Mouse (Mus musculus): ENCODE results near the gene Pla1a.

Gene Pla1a

DNA sequence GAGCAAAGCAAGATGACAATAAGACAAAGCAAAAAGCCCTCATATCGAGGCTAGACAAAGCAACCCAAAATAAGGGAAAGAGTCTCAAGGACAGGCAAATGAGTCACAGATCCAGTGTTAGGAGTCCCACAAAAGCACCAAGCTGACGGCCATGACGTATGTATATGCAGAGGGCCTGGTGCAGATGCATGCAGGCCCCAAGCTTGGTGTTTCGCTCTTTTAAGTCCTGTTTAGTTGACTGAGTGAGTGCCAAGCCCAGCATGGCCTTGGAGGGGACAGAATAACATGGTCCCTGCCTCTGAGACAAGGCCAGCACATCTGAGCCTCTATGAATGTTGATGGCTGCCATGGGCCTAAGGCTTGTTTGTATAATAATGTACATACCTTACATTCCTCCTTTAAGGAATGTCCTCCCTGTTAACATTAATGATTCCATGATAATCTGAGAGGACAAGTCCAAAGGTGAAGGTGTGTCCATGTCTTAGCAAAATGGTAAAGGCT is 1.4 kb upstream of the Pla1a start:
- DNase-seq (ENCODE audit: low read depth, low spot score) = no peak

DNA sequence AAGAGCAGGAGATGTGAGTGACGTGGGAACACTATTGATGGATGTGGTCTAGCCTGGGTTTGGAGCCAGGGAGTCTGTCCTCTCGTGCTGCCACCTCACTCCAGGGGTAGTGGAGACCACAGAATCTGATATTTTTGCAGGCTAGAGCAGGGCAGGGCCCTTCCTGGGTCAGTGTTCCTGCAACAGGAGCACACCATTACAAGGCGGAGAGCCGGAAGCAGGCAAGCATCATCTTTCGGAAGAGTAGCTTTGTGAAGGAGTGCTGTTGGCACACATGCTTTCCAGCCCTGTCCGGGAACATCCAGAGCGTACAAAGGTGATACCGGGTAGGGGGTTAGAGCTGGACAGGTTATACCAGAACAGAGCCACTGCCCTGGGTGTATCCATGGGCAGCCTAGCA is 569 bp upstream of the Pla1a start:
- no peak for DNase-seq (ENCODE audit: low read depth, low spot score)

DNA sequence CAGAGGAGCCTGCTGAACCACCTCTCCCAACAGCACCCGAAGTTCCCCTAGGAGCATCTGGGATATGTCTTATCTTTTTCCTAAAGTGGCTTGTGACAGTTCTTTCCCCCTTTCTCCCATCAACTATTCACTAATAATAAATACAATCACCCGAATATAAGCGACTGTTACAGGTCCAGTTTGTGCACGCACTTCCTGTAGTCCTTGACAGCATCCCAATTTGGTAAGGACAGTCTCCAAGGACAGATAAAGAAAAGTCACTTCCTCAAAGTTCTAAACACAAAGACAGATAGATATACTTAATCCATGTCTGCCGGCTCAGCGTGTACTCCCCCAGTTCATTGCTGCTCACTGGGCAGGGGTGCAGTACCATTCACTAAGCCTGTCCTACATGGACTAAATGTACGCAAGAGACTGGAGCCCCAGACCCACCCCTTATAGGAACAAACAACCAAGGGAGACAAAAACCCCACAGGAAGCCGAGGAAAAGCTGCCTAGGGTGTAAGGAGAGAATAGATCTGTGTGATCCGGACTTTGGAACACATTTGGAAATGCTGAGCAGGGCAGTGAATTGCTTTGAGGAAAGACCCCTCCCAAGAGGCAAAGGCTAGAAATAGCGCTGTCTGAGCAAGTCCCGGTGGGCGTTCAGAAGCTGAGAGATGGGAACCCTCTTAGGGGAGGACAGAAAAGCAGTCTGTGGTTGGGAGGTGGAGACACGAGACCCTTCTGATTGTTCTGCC is 1.3 kb downstream of the Pla1a start:
- DNase-seq (ENCODE audit: low read depth, low spot score) = no peak

DNA sequence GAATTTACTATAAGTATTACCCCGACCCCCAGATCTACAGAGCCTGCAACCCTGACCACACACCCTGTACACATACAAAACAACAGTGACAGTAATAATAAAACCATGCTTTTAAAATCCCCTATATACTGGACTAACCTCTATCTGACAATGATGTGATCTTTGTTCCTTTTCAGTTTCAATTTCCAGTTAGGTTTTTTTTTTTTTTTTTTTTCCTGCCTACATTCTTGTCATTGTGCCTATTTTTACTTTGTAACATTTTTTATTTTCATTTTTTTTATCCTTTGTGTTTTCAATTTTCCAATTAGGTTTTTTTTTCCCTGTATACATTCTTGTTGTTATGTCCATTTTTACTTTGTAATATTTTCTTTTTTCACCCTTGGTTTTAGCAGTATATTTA is 7.1 kb downstream of the Pla1a start:
- DNase-seq (ENCODE audit: low read depth, low spot score) = no peak

DNA sequence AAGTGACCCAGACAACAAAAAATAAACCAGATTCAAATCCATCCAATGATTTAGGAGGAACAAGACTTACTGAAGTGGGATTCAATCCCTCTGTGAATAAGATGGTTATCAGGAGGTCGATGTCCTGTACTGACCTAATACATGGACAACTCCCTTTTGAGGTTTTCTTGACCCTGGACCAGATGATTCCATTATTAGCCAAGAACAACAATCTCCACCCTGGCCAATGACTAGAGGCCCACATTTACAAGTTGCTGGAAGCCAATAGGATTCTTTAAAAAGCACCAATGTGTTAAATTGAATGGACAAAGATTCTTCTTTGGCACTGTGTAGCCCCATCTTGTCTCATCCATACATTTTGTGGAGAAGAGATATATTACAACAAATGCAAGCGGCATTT is 7.6 kb downstream of the Pla1a start:
- no peak for DNase-seq (ENCODE audit: low read depth, low spot score)

DNA sequence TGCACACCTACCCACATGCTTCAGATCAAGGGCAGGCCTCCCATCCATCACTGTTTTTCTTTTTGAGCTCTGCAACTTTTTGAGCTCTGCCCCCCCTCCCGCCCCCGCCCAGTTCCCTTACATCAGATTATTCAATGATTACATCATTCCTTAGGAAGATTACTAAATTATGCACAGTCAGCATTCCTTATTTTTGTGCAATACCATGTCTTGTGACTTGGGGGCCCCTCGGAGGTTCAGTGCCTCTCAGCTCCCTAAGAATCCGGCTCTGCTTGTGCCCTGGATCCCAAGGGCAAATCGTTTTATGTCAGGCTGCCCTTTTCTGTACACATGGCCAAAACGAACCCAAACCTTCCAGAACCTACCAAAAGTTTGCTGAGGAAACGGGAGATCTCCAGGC is 18.0 kb downstream of the Pla1a start:
- no peak for DNase-seq (ENCODE audit: low read depth, low spot score)

DNA sequence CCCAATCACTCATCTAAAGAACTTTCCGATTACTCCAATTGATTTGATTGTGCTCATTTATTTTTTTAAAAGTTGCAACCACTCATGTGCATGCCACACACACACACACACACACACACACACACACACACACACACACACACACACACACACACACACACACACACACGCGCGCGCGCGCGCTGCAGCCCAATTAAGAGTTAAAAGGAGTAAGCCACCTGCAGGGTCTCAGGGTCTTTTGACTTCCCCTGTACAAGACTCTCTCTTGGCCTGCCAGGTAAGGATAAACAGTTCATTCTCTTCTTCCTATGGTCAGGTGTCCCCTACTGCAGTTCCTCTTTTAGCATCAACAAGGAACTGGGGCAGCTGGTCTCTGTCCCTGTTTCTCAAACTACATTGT is 24.5 kb downstream of the Pla1a start:
- DNase-seq (ENCODE audit: low read depth, low spot score) = no peak

DNA sequence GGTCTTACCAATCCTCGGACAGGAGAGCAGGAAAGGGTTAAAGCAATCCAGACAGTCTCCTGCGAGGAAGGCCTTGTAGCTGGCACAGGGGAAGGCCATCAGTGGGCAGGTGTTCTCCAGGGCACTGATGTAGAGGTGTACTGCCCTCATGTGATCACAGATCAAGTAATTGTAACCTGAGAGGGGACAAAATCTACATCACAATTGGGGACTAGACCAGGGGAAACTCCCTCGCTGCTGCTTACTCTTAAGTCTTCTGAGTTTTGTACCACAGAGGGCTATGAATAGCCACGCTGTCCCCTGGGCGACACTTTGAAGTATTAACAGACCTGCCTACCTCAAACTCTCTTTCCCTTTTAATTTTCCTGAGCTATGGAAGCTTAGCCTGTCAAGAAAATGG is 25.4 kb downstream of the Pla1a start:
- DNase-seq (ENCODE audit: low read depth, low spot score) = no peak

DNA sequence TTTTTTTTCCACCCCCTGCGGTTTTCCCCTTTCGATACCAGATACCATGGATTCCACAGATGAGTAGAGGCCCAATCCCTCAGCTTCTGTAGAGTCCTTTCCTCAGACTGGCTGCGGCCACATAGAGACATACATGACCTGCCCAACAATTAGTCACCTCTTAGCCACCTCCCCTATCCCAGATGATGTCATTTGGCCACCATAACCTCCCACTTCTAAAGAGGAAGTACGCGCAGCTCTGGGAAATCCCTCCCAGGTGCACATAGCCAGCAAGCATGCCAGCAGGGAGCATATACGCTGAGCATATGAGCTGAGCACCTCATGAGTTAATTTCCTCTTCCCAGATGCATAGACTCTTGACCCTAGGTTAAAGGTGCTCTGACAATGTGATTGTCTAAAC is 26.2 kb downstream of the Pla1a start:
- DNase-seq (ENCODE audit: low read depth, low spot score) = no peak

DNA sequence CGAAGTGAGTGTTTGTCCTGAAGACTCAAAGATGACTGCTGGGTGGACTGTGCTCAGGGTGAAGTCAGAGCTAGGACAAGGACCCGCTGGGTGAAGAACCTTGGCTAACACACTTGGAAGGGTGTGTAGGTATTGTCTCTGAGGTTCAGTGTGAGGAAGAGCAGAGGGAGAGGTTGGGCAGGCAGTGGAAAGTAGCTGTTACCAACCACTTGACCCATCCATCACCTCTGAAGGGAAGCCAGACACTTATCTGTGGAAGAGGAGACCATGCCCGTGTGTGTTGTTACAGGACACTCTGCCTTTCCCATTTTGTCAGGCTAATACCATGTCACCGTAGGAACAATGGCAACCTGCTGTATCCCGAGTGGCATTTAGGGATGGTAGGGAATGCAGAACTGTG is 26.7 kb downstream of the Pla1a start:
- no peak for DNase-seq (ENCODE audit: low read depth, low spot score)

DNA sequence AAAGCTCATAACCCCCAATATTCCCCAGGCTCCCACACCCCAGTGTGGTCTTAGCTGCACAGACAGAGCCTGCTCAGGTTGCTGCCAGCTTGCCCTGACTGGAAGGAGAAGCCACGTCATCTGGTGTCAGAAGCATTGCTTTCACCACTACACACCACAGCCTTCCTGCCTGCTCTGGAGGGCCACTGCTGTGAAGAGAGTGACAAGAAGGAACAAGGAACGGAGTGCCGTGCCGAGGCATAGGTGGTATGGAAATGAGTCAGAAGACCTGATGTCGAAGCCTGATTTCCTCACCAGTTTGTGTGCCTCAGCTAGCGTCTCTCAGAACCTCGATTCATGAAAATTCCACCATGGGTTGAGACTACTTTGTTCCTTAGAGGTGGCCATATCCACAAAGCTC is 29.3 kb downstream of the Pla1a start:
- no peak for DNase-seq (ENCODE audit: low read depth, low spot score)

DNA sequence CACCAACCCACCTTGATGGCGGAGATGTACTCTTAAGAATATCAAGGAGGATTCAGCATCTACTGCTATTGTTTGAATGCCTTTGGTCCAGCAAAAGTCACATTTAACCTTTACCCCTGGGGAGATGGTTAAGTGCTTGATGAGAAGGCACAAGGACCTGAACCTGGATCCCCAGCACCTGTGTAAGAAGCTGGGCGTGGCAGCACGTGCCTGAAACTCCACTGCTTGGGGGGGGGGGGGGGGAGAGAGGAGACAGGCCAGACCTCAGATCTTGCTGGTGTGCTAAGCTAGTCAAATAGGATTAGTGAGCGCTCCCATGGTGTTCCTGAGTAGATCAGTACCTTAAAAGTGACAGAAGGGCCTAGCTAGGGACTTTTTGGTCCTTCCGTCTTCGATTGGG is 31.5 kb downstream of the Pla1a start:
- DNase-seq (ENCODE audit: low read depth, low spot score) = no peak

DNA sequence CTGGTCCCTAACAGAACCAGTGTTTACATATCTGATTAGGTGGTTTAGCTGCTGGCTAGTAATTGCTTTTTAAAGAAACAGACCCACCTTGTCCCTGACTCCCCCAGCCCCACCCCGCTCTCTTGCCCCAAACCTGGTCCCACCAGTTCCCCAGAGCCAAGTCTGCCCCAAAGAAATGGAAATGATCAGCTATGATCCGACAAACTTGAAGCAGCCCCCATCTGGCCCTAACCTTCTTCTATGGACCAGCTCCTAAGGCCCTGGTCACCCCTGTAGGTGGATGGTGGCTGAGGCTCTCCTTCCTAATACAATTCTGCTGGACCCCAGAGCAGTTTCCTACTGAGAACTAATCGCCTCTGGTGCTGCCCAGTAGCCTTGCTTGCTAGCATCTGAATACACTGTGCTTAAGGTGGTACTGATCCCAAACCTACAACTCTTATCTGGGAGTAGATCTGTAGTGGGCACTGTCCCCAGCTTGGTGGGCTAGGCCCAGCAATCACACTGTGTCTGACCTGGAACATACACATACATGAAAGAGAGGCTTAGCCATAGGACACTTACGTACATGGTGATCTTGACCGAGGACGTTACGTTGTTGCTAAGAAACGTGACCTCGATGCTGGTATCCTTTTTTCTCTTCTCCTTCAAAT is 32.5 kb downstream of the Pla1a start:
- no peak for DNase-seq (ENCODE audit: low read depth, low spot score)

DNA sequence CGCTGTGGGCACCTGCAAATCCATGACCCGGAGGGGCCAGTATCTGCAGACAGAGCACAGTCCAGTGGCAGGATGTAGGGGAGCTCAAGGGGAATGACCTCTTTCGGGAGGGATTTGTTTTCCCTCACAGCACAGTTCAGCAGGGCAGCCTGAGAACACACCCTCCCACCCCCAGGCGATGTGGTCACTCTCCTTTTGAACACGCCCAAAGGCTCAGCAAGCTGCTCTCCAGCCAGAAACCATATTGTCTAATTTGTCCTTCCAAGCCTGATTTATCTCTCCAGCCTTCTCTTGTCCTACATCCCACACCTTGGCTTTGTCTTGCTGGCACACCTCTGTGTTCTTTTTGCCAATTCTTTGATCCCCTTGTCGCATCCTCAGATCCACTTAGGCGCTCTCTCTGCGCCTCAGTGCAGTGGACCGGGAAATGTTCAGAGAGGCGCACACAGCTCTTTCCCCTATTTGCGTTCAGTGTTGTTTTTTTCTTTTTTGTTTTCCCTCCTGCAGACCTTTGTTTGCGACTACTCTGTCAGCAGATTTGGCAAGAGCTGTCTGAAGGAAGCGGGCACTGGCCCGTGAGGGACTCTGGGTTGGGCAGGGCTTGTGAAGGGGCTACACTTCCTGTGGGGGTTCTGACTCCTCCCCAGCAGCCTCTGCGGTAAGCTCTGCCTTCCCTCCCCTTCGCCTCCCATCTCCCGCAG is 33.3 kb downstream of the Pla1a start:
- DNase-seq (ENCODE audit: low read depth, low spot score) = no peak

DNA sequence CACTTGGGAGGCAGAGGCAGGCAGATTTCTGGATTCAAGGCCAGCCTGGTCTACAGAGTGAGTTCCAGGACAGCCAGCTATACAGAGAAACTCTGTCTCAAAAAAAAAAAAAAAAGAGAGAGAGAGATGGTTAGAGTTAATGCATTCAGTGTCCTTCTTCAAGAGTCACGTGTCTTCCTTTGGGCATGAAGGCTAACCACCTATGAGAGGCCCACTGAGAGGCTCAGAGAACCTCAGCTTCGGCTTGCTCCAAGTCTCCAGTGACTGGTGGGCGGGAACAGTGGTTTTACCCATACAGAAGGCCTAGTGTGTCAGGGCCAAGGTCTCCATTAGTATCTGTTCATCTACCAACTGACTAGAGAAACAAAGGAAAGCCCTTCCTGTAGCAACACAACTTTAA is 33.9 kb downstream of the Pla1a start:
- DNase-seq (ENCODE audit: low read depth, low spot score) = no peak

DNA sequence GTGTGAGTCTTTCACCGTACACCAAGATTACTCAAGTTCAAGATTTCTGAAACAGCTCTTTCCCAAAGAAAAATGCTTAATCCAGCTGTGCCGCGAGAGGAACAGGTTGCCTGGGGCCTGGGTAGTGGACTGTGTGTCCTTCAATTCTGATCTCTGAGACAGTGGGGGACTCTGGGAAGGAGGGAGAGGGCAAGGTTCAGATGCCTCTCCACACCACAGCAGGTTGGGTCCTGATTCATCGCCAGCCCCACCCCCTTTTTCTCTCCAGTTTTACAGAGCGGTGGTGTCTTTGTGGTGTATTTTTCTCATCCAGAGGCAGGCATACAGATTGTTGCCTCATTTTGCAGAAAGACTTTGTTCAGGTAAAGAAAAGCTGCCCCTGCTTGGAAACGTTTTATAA is 34.7 kb downstream of the Pla1a start:
- DNase-seq (ENCODE audit: low read depth, low spot score) = no peak

DNA sequence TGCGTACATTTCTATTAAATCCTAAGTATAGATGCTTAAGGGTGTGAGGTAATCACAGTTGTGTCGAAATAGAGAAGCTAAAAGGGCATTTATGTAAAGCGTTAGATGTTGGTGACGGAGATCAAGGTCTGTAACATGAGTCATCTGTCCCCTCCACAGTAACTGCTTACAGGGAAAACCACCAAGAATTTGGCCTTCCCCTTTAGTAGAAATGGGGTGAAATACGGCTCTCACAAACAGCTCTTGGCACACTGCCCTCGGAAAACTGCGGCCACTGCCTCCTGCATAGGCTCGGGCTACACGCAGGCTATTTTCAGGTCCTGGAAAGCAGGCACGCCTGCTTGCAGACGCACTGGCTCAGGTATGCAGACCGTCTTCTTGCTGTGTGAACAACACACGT is 36.8 kb downstream of the Pla1a start:
- no peak for DNase-seq (ENCODE audit: low read depth, low spot score)

DNA sequence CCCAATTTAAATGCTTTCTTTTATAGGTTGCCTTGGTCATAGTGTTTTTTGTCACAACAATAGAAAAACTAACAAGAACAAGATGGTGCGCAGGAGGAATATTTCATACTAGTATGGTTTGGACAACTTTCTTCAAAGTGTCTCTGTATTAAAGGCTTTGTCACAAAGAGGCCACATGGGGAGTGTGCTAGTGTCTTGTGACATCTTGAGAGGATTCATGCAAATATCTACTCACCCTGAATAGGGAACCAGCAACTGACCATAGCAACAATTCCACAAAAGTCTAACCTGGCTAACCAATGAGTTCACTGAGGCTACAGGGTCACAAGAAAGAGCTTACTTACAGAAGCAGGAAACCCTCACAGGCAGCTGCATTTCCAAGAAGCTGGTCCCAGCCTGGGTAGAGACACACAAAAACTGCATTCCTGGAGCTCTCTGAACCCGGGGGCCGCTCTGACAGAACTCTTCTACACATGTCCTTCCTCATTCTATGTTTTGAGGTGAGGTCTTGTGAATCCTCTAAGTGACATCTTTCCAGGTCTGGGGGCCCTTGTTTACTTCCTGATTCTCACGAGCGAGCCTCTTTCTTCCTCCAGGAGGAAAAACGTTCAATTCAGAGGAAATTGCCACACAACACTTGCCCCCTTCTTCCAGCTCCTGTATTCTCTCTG is 37.8 kb downstream of the Pla1a start:
- no peak for DNase-seq (ENCODE audit: low read depth, low spot score)

DNA sequence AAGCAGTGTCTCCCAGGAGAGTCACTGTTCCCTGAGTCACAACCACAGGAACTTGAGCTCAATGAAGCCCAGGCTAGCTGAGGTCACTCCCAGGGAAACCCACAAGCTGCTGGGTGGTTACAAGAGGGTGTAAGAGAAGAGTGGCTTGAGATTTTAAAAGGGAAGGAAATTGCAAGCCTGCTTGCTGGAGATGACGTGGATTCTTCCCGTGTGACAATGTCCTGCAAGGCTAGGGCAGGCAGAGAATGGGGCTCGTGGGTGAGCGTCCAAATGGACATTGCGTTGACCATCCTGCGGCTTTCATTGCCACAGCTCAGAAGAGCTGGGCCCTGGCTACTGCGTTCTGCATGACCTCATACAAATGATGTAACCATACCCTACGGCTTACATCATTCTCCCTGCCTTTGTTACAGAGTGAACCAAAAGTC is 38.7 kb downstream of the Pla1a start:
- DNase-seq (ENCODE audit: low read depth, low spot score) = no peak

DNA sequence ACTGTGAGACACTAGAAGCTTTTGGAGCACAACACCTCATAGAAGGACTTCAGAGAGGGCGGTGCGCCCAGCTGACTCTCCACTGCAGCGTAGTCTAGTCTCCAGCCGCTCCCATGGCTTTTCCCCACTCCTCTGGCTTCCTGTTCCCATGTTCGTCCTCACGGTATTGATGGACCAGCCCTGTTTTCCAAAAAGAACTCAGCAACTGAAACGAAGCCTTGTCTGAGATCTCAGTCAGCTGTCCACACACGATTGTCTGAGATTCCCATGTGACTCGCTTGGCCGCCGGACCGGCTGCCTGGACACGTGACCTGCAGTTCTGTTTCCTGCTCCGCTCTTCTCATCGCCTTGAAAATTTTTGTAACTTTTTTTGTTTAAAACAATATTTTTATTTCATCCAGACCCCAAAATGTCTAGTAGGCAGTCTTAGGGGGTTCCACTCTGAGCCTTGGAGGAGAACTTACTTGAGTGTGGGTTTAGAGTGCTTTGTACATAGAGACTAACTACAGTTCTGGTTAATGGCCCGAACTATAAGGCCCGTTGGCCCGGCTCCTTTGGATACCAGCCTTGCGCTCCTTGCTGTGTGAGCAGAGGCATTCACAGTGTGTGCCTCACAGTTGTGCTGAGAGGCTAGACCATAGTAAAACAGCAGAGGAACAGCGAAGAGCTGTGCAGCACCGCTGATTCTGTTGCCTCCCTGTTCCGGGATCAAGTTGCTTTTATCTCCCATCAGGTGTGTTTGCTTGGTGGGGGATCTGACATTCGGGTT is 40.6 kb downstream of the Pla1a start:
- DNase-seq (ENCODE audit: low read depth, low spot score) = no peak

DNA sequence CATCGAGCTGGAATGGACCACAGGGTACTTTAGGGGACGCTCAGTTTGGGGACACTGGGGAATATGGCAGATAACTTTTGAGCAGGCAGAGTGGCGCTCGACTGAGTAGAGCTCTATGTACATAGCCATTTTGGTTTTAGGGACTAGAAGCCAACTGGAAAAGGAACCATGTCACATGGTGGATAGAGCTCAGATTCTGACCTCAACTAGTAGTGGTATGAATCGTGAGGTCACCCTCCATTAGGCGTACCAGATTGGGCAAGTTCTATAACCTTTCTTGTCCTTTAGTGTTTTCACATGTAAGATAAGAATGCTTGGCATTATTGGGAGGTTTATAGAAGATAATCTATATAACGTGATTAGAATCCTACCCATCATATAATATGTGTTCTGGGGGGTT is 42.6 kb downstream of the Pla1a start:
- DNase-seq (ENCODE audit: low read depth, low spot score) = no peak

Data from c-Kit-negative CD71-positive TER-119-positive erythroid progenitor cells, embryonic 14.5 days (primary cell).